Mouse (Mus musculus): ENCODE data around the gene Tmod1. TPM values are rescaled to one million over a fixed set of nuclear protein-coding genes. Genes with fewer than 3 reads are reported as not detected.

The Tmod1 gene
- polyA plus RNA-seq, 2 experiments: 32.2 to 41.7 TPM

DNA sequence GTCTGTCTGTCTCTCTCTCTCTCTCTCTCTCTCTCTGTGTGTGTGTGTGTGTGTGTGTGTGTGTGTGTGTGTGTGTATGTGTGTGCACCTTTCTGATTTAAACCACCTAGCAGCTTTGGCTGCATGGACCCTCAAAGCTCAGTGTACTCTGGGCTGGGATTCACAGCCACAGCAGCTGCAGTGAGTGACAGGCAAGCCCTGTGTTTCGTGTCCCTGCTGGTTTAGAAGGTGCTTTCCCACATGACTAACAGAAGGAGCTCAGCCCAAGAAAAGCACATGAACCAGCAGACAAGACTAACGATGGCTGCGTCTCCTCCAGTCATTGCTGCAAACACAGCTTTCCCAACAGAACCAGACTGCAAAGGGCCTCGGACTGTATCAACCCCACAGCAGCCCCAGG lies 9.2 kb downstream of the Tmod1 start:
- Histone ChIP-seq H3K4me3 (ENCODE audit: insufficient read depth in 1 of 2, low read depth in 2 of 2, low read length in 2 of 2) (no peak overlapping the region), H3K9me3 (ENCODE audit: control insufficient read depth, low read length) (no peaks in the 10 kb centered on the region), H3K4me2 (ENCODE audit: low read depth) (no peak overlapping the region), H3K27ac (no peak overlapping the region), H3K27me3 (ENCODE audit: control insufficient read depth, insufficient read depth, low read length) (no peaks in the 10 kb centered on the region), H3K9ac (replicated peaks) (no peak overlapping the region), H3K36me3 (replicated peaks; ENCODE audit: control insufficient read depth, insufficient read depth, low read depth) (peaks cover 70% of the 10 kb centered on the region), H3K4me1 (replicated peaks; ENCODE audit: control insufficient read depth in 2 of 2, insufficient read depth in 2 of 2, low read length in 1 of 2) (peaks cover 6 to 7% of the 10 kb centered on the region in 2 experiments)
- DNase-seq (ENCODE audit: low read depth in 3 of 3, low spot score in 3 of 3) (no peak), ATAC-seq (ENCODE audit: insufficient read depth) (no peak)
- WGBS (ENCODE audit: insufficient replicate concordance): 81% methylated on average over 4 of the region's 4 CpGs
- TF ChIP-seq CTCF (IDR thresholded peaks at IDR 0.05; ENCODE audit: low read depth): no peak
- TF ChIP-seq EP300 (IDR thresholded peaks at IDR 0.05; ENCODE audit: low read depth): no peak

- no peak overlapping the region for H3K9ac ChIP-seq (replicated peaks)
- H3K9me3 ChIP-seq (ENCODE audit: control insufficient read depth, low read length): no peaks in the 10 kb centered on the region
- no peak overlapping the region for H3K27ac ChIP-seq
- H3K27me3 ChIP-seq (ENCODE audit: control insufficient read depth, insufficient read depth, low read length): no peaks in the 10 kb centered on the region
- H3K4me3 ChIP-seq (ENCODE audit: insufficient read depth in 1 of 2, low read depth in 2 of 2, low read length in 2 of 2): no peak overlapping the region
- peaks cover 66% of the 10 kb centered on the region for H3K36me3 ChIP-seq (replicated peaks; ENCODE audit: control insufficient read depth, insufficient read depth, low read depth)
- ATAC-seq (ENCODE audit: insufficient read depth) (no peak), DNase-seq (ENCODE audit: low read depth in 3 of 3, low spot score in 3 of 3) (no peak)
- no peak for TF ChIP-seq EP300 (IDR thresholded peaks at IDR 0.05; ENCODE audit: low read depth)
- no peak for TF ChIP-seq CTCF (IDR thresholded peaks at IDR 0.05; ENCODE audit: low read depth)
- H3K4me2 ChIP-seq (ENCODE audit: low read depth): no peak overlapping the region
- 93% methylated on average over 7 of the region's 7 CpGs for WGBS (ENCODE audit: insufficient replicate concordance)
- H3K4me1 ChIP-seq (replicated peaks; ENCODE audit: control insufficient read depth in 2 of 2, insufficient read depth in 2 of 2, low read length in 1 of 2): peaks cover 2 to 3% of the 10 kb centered on the region in 2 experiments; a peak in 3 of 4 replicates
Observed at GRCm38 (mm10) chr4:46048418-46048817, 9.7 kb downstream of the Tmod1 start.

DNA sequence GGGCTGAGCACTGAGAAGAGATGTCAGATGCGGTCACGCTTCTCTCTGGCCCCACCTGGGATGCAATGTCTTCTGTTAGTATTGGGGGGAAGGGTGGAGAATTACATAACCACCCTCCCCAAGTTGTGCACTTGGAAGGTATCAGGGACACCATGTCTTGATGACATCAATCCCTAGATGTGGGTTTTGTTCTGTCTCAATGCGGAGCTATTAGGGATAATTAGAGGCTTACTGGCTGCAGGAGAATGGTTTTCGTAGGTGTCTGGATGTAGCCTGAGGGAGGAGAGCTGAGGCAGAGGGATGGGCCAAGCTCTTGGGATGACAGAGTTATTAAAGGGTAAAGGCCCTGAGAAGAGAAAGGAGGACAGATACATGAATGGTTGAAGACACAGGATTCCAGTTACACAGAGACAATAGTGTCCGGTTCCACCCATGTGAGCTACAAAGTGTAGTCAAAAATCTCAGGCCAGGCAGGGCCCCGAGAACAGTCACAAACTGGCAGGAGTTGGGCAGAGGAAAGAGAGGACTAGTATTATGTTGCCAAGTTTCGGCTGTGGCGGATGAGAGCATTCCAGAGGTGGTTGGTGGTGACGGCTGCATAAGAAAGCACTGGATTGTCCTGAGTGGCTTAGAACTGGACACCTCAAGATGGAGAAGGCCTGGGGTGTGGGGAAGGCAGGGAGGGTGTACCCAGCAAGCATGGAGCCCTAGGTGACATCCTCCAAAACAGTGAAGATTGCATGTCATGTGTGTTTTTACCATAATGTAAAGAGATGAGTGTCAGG lies 14.8 kb downstream of the Tmod1 start:
- H3K9ac ChIP-seq (replicated peaks): no peak overlapping the region
- H3K4me3 ChIP-seq (ENCODE audit: insufficient read depth in 1 of 2, low read depth in 2 of 2, low read length in 2 of 2): no peak overlapping the region
- no peak overlapping the region for H3K27ac ChIP-seq
- no peak for TF ChIP-seq EP300 (IDR thresholded peaks at IDR 0.05; ENCODE audit: low read depth)
- no peak for TF ChIP-seq CTCF (IDR thresholded peaks at IDR 0.05; ENCODE audit: low read depth)
- 92% methylated on average over 9 of the region's 9 CpGs for WGBS (ENCODE audit: insufficient replicate concordance)
- no peaks in the 10 kb centered on the region for H3K4me1 ChIP-seq (replicated peaks; ENCODE audit: control insufficient read depth in 2 of 2, insufficient read depth in 2 of 2, low read length in 1 of 2)
- H3K9me3 ChIP-seq (ENCODE audit: control insufficient read depth, low read length): no peaks in the 10 kb centered on the region; the same call in 1 of the 2 replicates
- DNase-seq (ENCODE audit: low read depth in 3 of 3, low spot score in 3 of 3) (no peak), ATAC-seq (ENCODE audit: insufficient read depth) (no peak)
- no peak overlapping the region for H3K4me2 ChIP-seq (ENCODE audit: low read depth)
- peaks cover 29% of the 10 kb centered on the region for H3K36me3 ChIP-seq (replicated peaks; ENCODE audit: control insufficient read depth, insufficient read depth, low read depth)
- H3K27me3 ChIP-seq (ENCODE audit: control insufficient read depth, insufficient read depth, low read length): no peaks in the 10 kb centered on the region

DNA sequence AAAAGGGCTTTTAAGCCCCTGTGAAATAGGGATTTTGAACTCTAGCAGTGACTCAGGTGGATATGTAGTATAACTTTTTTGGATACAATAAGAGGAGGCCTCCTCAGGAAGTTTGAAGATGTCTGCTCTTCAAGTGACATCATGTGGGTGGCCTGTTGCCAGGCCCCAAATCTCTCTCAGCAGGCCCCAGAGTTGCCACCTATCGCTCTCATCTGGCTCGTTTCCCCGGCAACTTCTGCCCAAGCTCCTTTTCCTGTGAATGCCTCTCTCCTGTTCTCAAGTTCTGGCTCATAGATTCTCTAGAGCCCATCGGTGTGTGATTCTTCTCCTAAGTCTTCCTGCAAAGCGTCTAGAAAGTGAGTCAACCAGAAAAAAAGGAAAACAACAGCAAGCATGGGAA lies 17.4 kb downstream of the Tmod1 start:
- TF ChIP-seq CTCF (IDR thresholded peaks at IDR 0.05; ENCODE audit: low read depth): no peak
- TF ChIP-seq EP300 (IDR thresholded peaks at IDR 0.05; ENCODE audit: low read depth): no peak
- DNase-seq (ENCODE audit: low read depth in 3 of 3, low spot score in 3 of 3): no peak

GRCm38 (mm10) chr4:46061259-46061962 lies 22.7 kb downstream of the Tmod1 start:
- peaks cover 62% of the 10 kb centered on the region for H3K36me3 ChIP-seq (replicated peaks; ENCODE audit: control insufficient read depth, insufficient read depth, low read depth)
- H3K4me2 ChIP-seq (ENCODE audit: low read depth): no peak overlapping the region
- WGBS (ENCODE audit: insufficient replicate concordance): 89% methylated on average over 12 of the region's 12 CpGs
- H3K4me3 ChIP-seq (ENCODE audit: insufficient read depth in 1 of 2, low read depth in 2 of 2, low read length in 2 of 2): no peak overlapping the region
- ATAC-seq (ENCODE audit: insufficient read depth): no peak
- TF ChIP-seq CTCF (IDR thresholded peaks at IDR 0.05; ENCODE audit: low read depth): no peak
- no peak for TF ChIP-seq EP300 (IDR thresholded peaks at IDR 0.05; ENCODE audit: low read depth)
- H3K9me3 ChIP-seq (ENCODE audit: control insufficient read depth, low read length): no peaks in the 10 kb centered on the region; the same call in 1 of the 2 replicates
- H3K27ac ChIP-seq: no peak overlapping the region
- H3K27me3 ChIP-seq (ENCODE audit: control insufficient read depth, insufficient read depth, low read length): no peaks in the 10 kb centered on the region
- no peak for DNase-seq (ENCODE audit: low read depth in 3 of 3, low spot score in 3 of 3)
- peaks cover 0 to 4% of the 10 kb centered on the region in 2 experiments; a peak in 1 of 4 replicates for H3K4me1 ChIP-seq (replicated peaks; ENCODE audit: control insufficient read depth in 2 of 2, insufficient read depth in 2 of 2, low read length in 1 of 2)
- no peak overlapping the region for H3K9ac ChIP-seq (replicated peaks)

More for the DNA sequence above, 17.4 kb downstream of the Tmod1 start:
- H3K27me3 ChIP-seq (ENCODE audit: control insufficient read depth, insufficient read depth, low read length): no peaks in the 10 kb centered on the region
- H3K27ac ChIP-seq: no peak overlapping the region
- ATAC-seq (ENCODE audit: insufficient read depth): no peak
- H3K9me3 ChIP-seq (ENCODE audit: control insufficient read depth, low read length): no peaks in the 10 kb centered on the region; the same call in 1 of the 2 replicates
- peaks cover 32% of the 10 kb centered on the region for H3K36me3 ChIP-seq (replicated peaks; ENCODE audit: control insufficient read depth, insufficient read depth, low read depth)
- H3K4me1 ChIP-seq (replicated peaks; ENCODE audit: control insufficient read depth in 2 of 2, insufficient read depth in 2 of 2, low read length in 1 of 2): no peaks in the 10 kb centered on the region
- H3K4me3 ChIP-seq (ENCODE audit: insufficient read depth in 1 of 2, low read depth in 2 of 2, low read length in 2 of 2): no peak overlapping the region
- no peak overlapping the region for H3K4me2 ChIP-seq (ENCODE audit: low read depth)
- H3K9ac ChIP-seq (replicated peaks): no peak overlapping the region
- 93% methylated on average over 5 of the region's 5 CpGs for WGBS (ENCODE audit: insufficient replicate concordance)
